ENCODE assay signal across 14 mouse cellular contexts in genomic region chrX:50968157-50968932, GRCm38 (mm10). TPM values are rescaled to one million over a fixed set of nuclear protein-coding genes. Genes with fewer than 3 reads are reported as not detected.
DNase-seq lines count a peak whose midpoint lies in the region; ATAC-seq lines count a peak whose summit lies in the region.
"Had no signal": no experiment of that assay in that cellular context is flagged by ENCODE, and none has a peak within 500 bp of the region (broad histone marks: within the 10 kb centered on the region; RNA-seq: fewer than 3 reads in every experiment).

No protein-coding gene starts in this region.

- H3K4me3 ChIP-seq in limb, embryonic 15.5 days: no peak overlapping the region
- no peak overlapping the region for H3K4me3 ChIP-seq in hindbrain, embryonic 10.5 days
- no peak overlapping the region for H3K4me3 ChIP-seq in forebrain, embryonic 14.5 days (ENCODE audit: low read depth, low read length)
- H3K4me3 ChIP-seq: hindbrain, embryonic 12.5 days; liver, embryonic 15.5 days; midbrain, embryonic 12.5 days; stomach, embryonic 15.5 days had no signal

- no peaks in the 10 kb centered on the region for H3K36me3 ChIP-seq in limb, embryonic 15.5 days
- H3K36me3 ChIP-seq in hindbrain, embryonic 10.5 days: no peaks in the 10 kb centered on the region
- no peaks in the 10 kb centered on the region for H3K36me3 ChIP-seq in forebrain, embryonic 14.5 days (ENCODE audit: control insufficient read depth, insufficient read depth, low read length)
- H3K36me3 ChIP-seq: hindbrain, embryonic 12.5 days; liver, embryonic 15.5 days; midbrain, embryonic 12.5 days; stomach, embryonic 15.5 days had no signal

- H3K4me2 ChIP-seq in limb, embryonic 15.5 days: no peak overlapping the region
- no peak overlapping the region for H3K4me2 ChIP-seq in forebrain, embryonic 14.5 days (ENCODE audit: low read length)
- H3K4me2 ChIP-seq: hindbrain, embryonic 12.5 days; liver, embryonic 15.5 days; midbrain, embryonic 12.5 days; stomach, embryonic 15.5 days had no signal

- ATAC-seq in limb, embryonic 15.5 days (ENCODE audit: insufficient number of reproducible peaks, low FRiP score, low TSS enrichment, low read depth): no peak
- no peak for ATAC-seq in forebrain, embryonic 14.5 days

- no peaks in the 10 kb centered on the region for H3K27me3 ChIP-seq in limb, embryonic 15.5 days
- no peaks in the 10 kb centered on the region; the same call in 1 of the 2 replicates for H3K27me3 ChIP-seq in hindbrain, embryonic 10.5 days (ENCODE audit: insufficient read depth, poor library complexity, severe bottlenecking)
- H3K27me3 ChIP-seq in forebrain, embryonic 14.5 days (replicated peaks; ENCODE audit: control insufficient read depth, insufficient read depth, low read length): no peaks in the 10 kb centered on the region
- H3K27me3 ChIP-seq: hindbrain, embryonic 12.5 days; liver, embryonic 15.5 days; midbrain, embryonic 12.5 days; stomach, embryonic 15.5 days had no signal

- WGBS in limb, embryonic 15.5 days: 50% methylated on average over 10 of the region's 10 CpGs
- 72% methylated on average over 10 of the region's 10 CpGs for WGBS in hindbrain, embryonic 10.5 days
- WGBS in forebrain, embryonic 14.5 days: 76% methylated on average over 10 of the region's 10 CpGs

- no peaks in the 10 kb centered on the region for H3K4me1 ChIP-seq in limb, embryonic 15.5 days
- H3K4me1 ChIP-seq in hindbrain, embryonic 10.5 days (replicated peaks): no peaks in the 10 kb centered on the region
- H3K4me1 ChIP-seq in forebrain, embryonic 14.5 days (ENCODE audit: control insufficient read depth, insufficient read depth, low read length): no peaks in the 10 kb centered on the region
- H3K4me1 ChIP-seq: hindbrain, embryonic 12.5 days; liver, embryonic 15.5 days; midbrain, embryonic 12.5 days; stomach, embryonic 15.5 days had no signal

- H3K9ac ChIP-seq in limb, embryonic 15.5 days: no peak overlapping the region
- no peak overlapping the region for H3K9ac ChIP-seq in forebrain, embryonic 14.5 days (ENCODE audit: low read length)
- H3K9ac ChIP-seq: hindbrain, embryonic 12.5 days; liver, embryonic 15.5 days; midbrain, embryonic 12.5 days; stomach, embryonic 15.5 days had no signal

- peak overlapping the region; percentile 57; the same call in 1 of the 2 replicates for H3K27ac ChIP-seq in limb, embryonic 15.5 days
- no peak overlapping the region for H3K27ac ChIP-seq in hindbrain, embryonic 10.5 days
- no peak overlapping the region for H3K27ac ChIP-seq in forebrain, embryonic 14.5 days (ENCODE audit: low read depth, low read length)
- H3K27ac ChIP-seq: hindbrain, embryonic 12.5 days; liver, embryonic 15.5 days; midbrain, embryonic 12.5 days; stomach, embryonic 15.5 days had no signal

- DNase-seq in kidney, postnatal 10 days: peak; percentile 4
- DNase-seq in kidney, adult 9 months: no peak
- DNase-seq in forelimb bud, embryonic 11.5 days (ENCODE audit: low read depth, low spot score): peak; percentile 16
- DNase-seq in lung, postnatal 4 days: peak; percentile 8 to 40
- no peak for DNase-seq in frontal cortex, adult 2 months (ENCODE audit: extremely low spot score in 1 of 2, low spot score in 1 of 2)
- no peak for DNase-seq in hindbrain, embryonic 10.5 days (ENCODE audit: low spot score)
- no peak for DNase-seq in forebrain, embryonic 14.5 days (ENCODE audit: low spot score)
- DNase-seq: cerebellum, postnatal 14 days; kidney, adult 18-20 months had no signal

- no peaks in the 10 kb centered on the region for H3K9me3 ChIP-seq in limb, embryonic 15.5 days
- no peaks in the 10 kb centered on the region for H3K9me3 ChIP-seq in hindbrain, embryonic 10.5 days
- H3K9me3 ChIP-seq in forebrain, embryonic 14.5 days (replicated peaks; ENCODE audit: control insufficient read depth, low read length): no peaks in the 10 kb centered on the region
- H3K9me3 ChIP-seq: hindbrain, embryonic 12.5 days; liver, embryonic 15.5 days; midbrain, embryonic 12.5 days; stomach, embryonic 15.5 days had no signal

RNA-seq across cellular contexts. Expression of gene Frmd7, which starts 25.8 kb away (rescaled TPM):
- 0.12 TPM in 1 of 2 replicates, not detected in the other for polyA plus RNA-seq in limb, embryonic 15.5 days (2015; fragmentation: Nextera tagmentation; extraction: Ambion mirVana)
- polyA plus RNA-seq in frontal cortex, adult 2 months (2012; rRNA removed): 74.5 and 77.1 TPM in 2 replicates
- 0.14 and 0.17 TPM in 2 replicates for polyA plus RNA-seq in hindbrain, embryonic 10.5 days (2016; fragmentation: Nextera tagmentation; extraction: Ambion mirVana)
- polyA plus RNA-seq in forebrain, embryonic 14.5 days (2014; fragmentation: Nextera tagmentation; extraction: Ambion mirVana): 0.10 and 0.26 TPM in 2 replicates
- polyA plus RNA-seq: hindbrain, embryonic 12.5 days; liver, embryonic 15.5 days; midbrain, embryonic 12.5 days; stomach, embryonic 15.5 days had no signal

RNA-seq across cellular contexts. Expression of gene Rap2c, which starts 49.5 kb away (rescaled TPM):
- 27.9 and 29.2 TPM in 2 replicates for polyA plus RNA-seq in limb, embryonic 15.5 days (2015; fragmentation: Nextera tagmentation; extraction: Ambion mirVana)
- 21.3 and 23.3 TPM in 2 replicates for polyA plus RNA-seq in frontal cortex, adult 2 months (2012; rRNA removed)
- 17.2 and 20.2 TPM in 2 replicates for polyA plus RNA-seq in hindbrain, embryonic 10.5 days (2016; fragmentation: Nextera tagmentation; extraction: Ambion mirVana)
- polyA plus RNA-seq in forebrain, embryonic 14.5 days (2014; fragmentation: Nextera tagmentation; extraction: Ambion mirVana): 17.5 and 19.4 TPM in 2 replicates

Comparison
In these comparisons a context has a peak if more than half of its experiments do, and no peak if none do; other contexts are left out.
1. DNase-seq: peak in kidney, postnatal 10 days (single experiment), forelimb bud, embryonic 11.5 days (single experiment) and lung, postnatal 4 days (2 of 2); none in kidney, adult 9 months (single experiment), frontal cortex, adult 2 months (0 of 2), hindbrain, embryonic 10.5 days (single experiment) and forebrain, embryonic 14.5 days (single experiment).
2. RNA of gene Frmd7, which starts 25.8 kb away (polyA plus RNA-seq): 74.5 to 77.1 TPM in frontal cortex, adult 2 months; 0.14 to 0.17 TPM in hindbrain, embryonic 10.5 days, 0.12 TPM in limb, embryonic 15.5 days and 0.10 to 0.26 TPM in forebrain, embryonic 14.5 days; every median in the first group is over 10 times any median in the second.